Mouse (Mus musculus) kidney, adult 10 weeks (tissue): ENCODE measurements around the gene Nup50. TPM values are rescaled to one million over a fixed set of nuclear protein-coding genes. Genes with fewer than 3 reads are reported as not detected.

Experiments used
- polyA plus RNA-seq: library from polyadenylated mRNA; stranded (reverse); fragments of 350-450 nt; fragmentation: Illumina TruSeq; extraction: RNeasy Lipid Tissue Mini Kit (QIAGEN cat#74804); gene quantifications from one replicate; pipeline ENCODE4 v1.2.3, GENCODE M21; 2014; ENCODE audit warnings: low read depth, low replicate concordance

The Nup50 gene
- 14.8 TPM for polyA plus RNA-seq

GRCm38 (mm10) chr15:84922884-84923507 is at the start of gene Nup50:
TSS of gene Nup50 (plus strand) at chr15:84923411.

GRCm38 (mm10) chr15:84919938-84920337 is 3.3 kb upstream of the Nup50 start, which contains the start of gene Gm29666:
TSS of gene Gm29666 (minus strand) at chr15:84920038.

GRCm38 (mm10) chr15:84987874-84988825 is 64.9 kb downstream of the Nup50 start, which contains the start of gene 5031439G07Rik:
TSS of gene 5031439G07Rik (minus strand) at chr15:84988551.

Other genes with a start within 250 kb of the Nup50 start
- gene Arhgap8, start 203.4 kb upstream of the Nup50 start, polyA plus RNA-seq = 0.40 TPM
- not detected for gene Phf21b, start 67.4 kb upstream of the Nup50 start, polyA plus RNA-seq
- gene Gm29666, start 3.4 kb upstream of the Nup50 start, polyA plus RNA-seq = 0.28 TPM
- 10.9 TPM for gene 5031439G07Rik, start 65.1 kb downstream of the Nup50 start, polyA plus RNA-seq
- not detected for gene Upk3a, start 93.7 kb downstream of the Nup50 start, polyA plus RNA-seq
- 9.3 TPM for gene Fam118a, start 105.5 kb downstream of the Nup50 start, polyA plus RNA-seq
- 0.12 TPM for gene Smc1b, start 208.6 kb downstream of the Nup50 start, polyA plus RNA-seq
- not detected for gene Ribc2, start 208.7 kb downstream of the Nup50 start, polyA plus RNA-seq